ENCODE assay signal across 20 mouse cellular contexts in genomic region chr6:58629238-58629637, GRCm38 (mm10). TPM values are rescaled to one million over a fixed set of nuclear protein-coding genes. Genes with fewer than 3 reads are reported as not detected.
DNase-seq lines count a peak whose midpoint lies in the region; ATAC-seq and TF ChIP-seq lines count a peak whose summit lies in the region.
"Had no signal": no experiment of that assay in that cellular context is flagged by ENCODE, and none has a peak within 500 bp of the region (broad histone marks: within the 10 kb centered on the region; RNA-seq: fewer than 3 reads in every experiment).

No protein-coding gene starts in this region.

- no peaks in the 10 kb centered on the region for H3K79me2 ChIP-seq in liver, adult 2 months (ENCODE audit: control insufficient read depth, insufficient read depth, low read length)

- H3K27ac ChIP-seq in kidney, adult 2 months (ENCODE audit: insufficient read depth, low read depth, low read length): peak overlapping the region; percentile 22; the same call in 1 of the 2 replicates
- H3K27ac ChIP-seq in liver, adult 2 months (replicated peaks; ENCODE audit: insufficient read depth, low read depth, low read length): no peak overlapping the region
- no peak overlapping the region for H3K27ac ChIP-seq in liver, embryonic 11.5 days (ENCODE audit: low read depth, low read length)
- peak overlapping the region; percentile 41; the same call in 1 of the 2 replicates for H3K27ac ChIP-seq in liver, postnatal 0 days (ENCODE audit: low read depth)
- peak overlapping the region; percentile 29; the same call in 1 of the 2 replicates for H3K27ac ChIP-seq in small intestine, adult 2 months (ENCODE audit: insufficient read depth, low read depth, low read length)
- H3K27ac ChIP-seq: embryonic facial prominence, embryonic 10.5 days; embryonic facial prominence, embryonic 12.5 days; forebrain, embryonic 13.5 days; forebrain, embryonic 15.5 days had no signal

- DNase-seq in kidney, adult 2 months: peak; percentile 42
- DNase-seq in kidney, adult 18-20 months: no peak
- DNase-seq in liver, adult 2 months (ENCODE audit: extremely low read depth, low read depth, low spot score): peak; percentile 83
- no peak for DNase-seq in liver, embryonic 11.5 days (ENCODE audit: low spot score)
- no peak for DNase-seq in liver, postnatal 0 days
- DNase-seq in liver: no peak
- no peak for DNase-seq in cerebellum, adult 8-10 months
- DNase-seq: adrenal gland, adult 2 months; adrenal gland, postnatal 10 days; adrenal gland, postnatal 25 days; cerebellum, adult 11 months; cerebellum, adult 18-20 months; cerebellum, adult 9-10 months; cerebellum, postnatal 10 days; cerebellum, postnatal 25 days had no signal

- no peaks in the 10 kb centered on the region for H3K27me3 ChIP-seq in kidney, adult 2 months (replicated peaks; ENCODE audit: control insufficient read depth, insufficient read depth, low read length)
- no peaks in the 10 kb centered on the region for H3K27me3 ChIP-seq in liver, adult 2 months (ENCODE audit: control insufficient read depth, insufficient read depth, low read length)
- H3K27me3 ChIP-seq in liver, embryonic 11.5 days (replicated peaks; ENCODE audit: control insufficient read depth, insufficient read depth, low read length): no peaks in the 10 kb centered on the region
- no peaks in the 10 kb centered on the region for H3K27me3 ChIP-seq in liver, postnatal 0 days (ENCODE audit: insufficient read depth, low read length)
- no peaks in the 10 kb centered on the region for H3K27me3 ChIP-seq in small intestine, adult 2 months (ENCODE audit: control insufficient read depth, insufficient read depth, low read length)
- H3K27me3 ChIP-seq: embryonic facial prominence, embryonic 12.5 days; forebrain, embryonic 13.5 days; forebrain, embryonic 15.5 days had no signal

- no peak for TF ChIP-seq EP300 in liver, postnatal 0 days (IDR thresholded peaks at IDR 0.05; ENCODE audit: low read depth)

- ATAC-seq in liver, embryonic 11.5 days (replicated peaks; ENCODE audit: low FRiP score): no peak
- ATAC-seq in liver, postnatal 0 days: no peak
- ATAC-seq: forebrain, embryonic 13.5 days; forebrain, embryonic 15.5 days had no signal

- 68% methylated on average over 2 of the region's 2 CpGs for WGBS in kidney, adult 2 months
- 42% methylated on average over 2 of the region's 2 CpGs for WGBS in liver, adult 2 months
- WGBS in liver, embryonic 11.5 days: 68% methylated on average over 2 of the region's 2 CpGs
- WGBS in liver, postnatal 0 days (ENCODE audit: insufficient replicate concordance): 71% methylated on average over 2 of the region's 2 CpGs
- WGBS in small intestine, adult 2 months: 47% methylated on average over 2 of the region's 2 CpGs

- TF ChIP-seq POLR2A in kidney, adult 2 months (IDR thresholded peaks at IDR 0.05; ENCODE audit: low read depth, low read length): no peak
- no peak for TF ChIP-seq POLR2A in liver, adult 2 months (IDR thresholded peaks at IDR 0.05; ENCODE audit: extremely low read depth, insufficient read depth, low read length)
- TF ChIP-seq POLR2A in small intestine, adult 2 months (IDR thresholded peaks at IDR 0.05; ENCODE audit: low read depth, low read length): no peak

- H3K4me1 ChIP-seq in kidney, adult 2 months (ENCODE audit: control insufficient read depth, insufficient read depth, low read length): peaks cover 11% of the 10 kb centered on the region; the same call in 1 of the 2 replicates
- peaks cover 8% of the 10 kb centered on the region for H3K4me1 ChIP-seq in liver, adult 2 months (ENCODE audit: control insufficient read depth, insufficient read depth, low read length)
- peaks cover 5% of the 10 kb centered on the region for H3K4me1 ChIP-seq in liver, embryonic 11.5 days (replicated peaks; ENCODE audit: control insufficient read depth, insufficient read depth, low read length)
- peaks cover 26% of the 10 kb centered on the region for H3K4me1 ChIP-seq in liver, postnatal 0 days (ENCODE audit: insufficient read depth)
- H3K4me1 ChIP-seq in small intestine, adult 2 months (ENCODE audit: control insufficient read depth, insufficient read depth, insufficient read length, low read length): peaks cover 6% of the 10 kb centered on the region; the same call in 1 of the 2 replicates
- H3K4me1 ChIP-seq: embryonic facial prominence, embryonic 10.5 days; embryonic facial prominence, embryonic 12.5 days; forebrain, embryonic 13.5 days; forebrain, embryonic 15.5 days had no signal

- H3K4me3 ChIP-seq in kidney, adult 2 months (ENCODE audit: insufficient read depth, low read depth, low read length): no peak overlapping the region
- H3K4me3 ChIP-seq in liver, adult 2 months (ENCODE audit: insufficient read depth, low read depth, low read length): no peak overlapping the region
- no peak overlapping the region for H3K4me3 ChIP-seq in liver, embryonic 11.5 days (ENCODE audit: low read depth, low read length)
- H3K4me3 ChIP-seq in liver, postnatal 0 days (ENCODE audit: low read depth, low read length): no peak overlapping the region
- H3K4me3 ChIP-seq in small intestine, adult 2 months (ENCODE audit: low read depth, low read length): no peak overlapping the region
- H3K4me3 ChIP-seq: embryonic facial prominence, embryonic 10.5 days; embryonic facial prominence, embryonic 12.5 days; forebrain, embryonic 13.5 days; forebrain, embryonic 15.5 days had no signal

- H3K9me3 ChIP-seq in liver, embryonic 11.5 days (ENCODE audit: control insufficient read depth, low read length): no peaks in the 10 kb centered on the region
- no peaks in the 10 kb centered on the region for H3K9me3 ChIP-seq in liver, postnatal 0 days (ENCODE audit: low read length)
- H3K9me3 ChIP-seq: embryonic facial prominence, embryonic 10.5 days; embryonic facial prominence, embryonic 12.5 days; forebrain, embryonic 13.5 days; forebrain, embryonic 15.5 days had no signal

- no peak overlapping the region for H3K9ac ChIP-seq in liver, adult 2 months (ENCODE audit: low read depth, low read length)
- no peak overlapping the region for H3K9ac ChIP-seq in liver, embryonic 11.5 days (ENCODE audit: low read depth, low read length)
- no peak overlapping the region for H3K9ac ChIP-seq in liver, postnatal 0 days (replicated peaks)
- H3K9ac ChIP-seq: embryonic facial prominence, embryonic 12.5 days; forebrain, embryonic 13.5 days; forebrain, embryonic 15.5 days had no signal

- H3K36me3 ChIP-seq in kidney, adult 2 months (ENCODE audit: control insufficient read depth, insufficient read depth, low read length): no peaks in the 10 kb centered on the region
- H3K36me3 ChIP-seq in liver, adult 2 months (ENCODE audit: control insufficient read depth, insufficient read depth, low read length): no peaks in the 10 kb centered on the region
- H3K36me3 ChIP-seq in liver, embryonic 11.5 days (ENCODE audit: control insufficient read depth, insufficient read depth, low read length): no peaks in the 10 kb centered on the region
- no peaks in the 10 kb centered on the region for H3K36me3 ChIP-seq in liver, postnatal 0 days (replicated peaks; ENCODE audit: insufficient read depth, low read length)
- no peaks in the 10 kb centered on the region for H3K36me3 ChIP-seq in small intestine, adult 2 months (ENCODE audit: control insufficient read depth, insufficient read depth, low read length)
- H3K36me3 ChIP-seq: embryonic facial prominence, embryonic 10.5 days; embryonic facial prominence, embryonic 12.5 days; forebrain, embryonic 15.5 days had no signal

- no peak overlapping the region for H3K4me2 ChIP-seq in liver, embryonic 11.5 days
- H3K4me2 ChIP-seq in liver, postnatal 0 days (ENCODE audit: low read depth, low read length): no peak overlapping the region
- H3K4me2 ChIP-seq: embryonic facial prominence, embryonic 12.5 days; forebrain, embryonic 13.5 days; forebrain, embryonic 15.5 days had no signal

- no peak for TF ChIP-seq CTCF in kidney, adult 2 months (conservative IDR thresholded peaks at IDR 0.05; ENCODE audit: insufficient read depth, insufficient read length, low read depth, low read length)
- no peak for TF ChIP-seq CTCF in liver, adult 2 months (IDR thresholded peaks at IDR 0.05; ENCODE audit: low read depth, low read length)
- TF ChIP-seq CTCF in liver, postnatal 0 days (IDR thresholded peaks at IDR 0.05; ENCODE audit: low read depth): no peak
- TF ChIP-seq CTCF in small intestine, adult 2 months (IDR thresholded peaks at IDR 0.05; ENCODE audit: extremely low read depth, insufficient read length, insufficient replicate concordance, low read depth, low read length): no peak

RNA-seq across cellular contexts. Expression of gene Abcg2, which starts 44.9 kb away (rescaled TPM):
- 146 and 181 TPM in 2 replicates for polyA plus RNA-seq in kidney, adult 2 months (2012; rRNA removed)
- 42.9 and 74.3 TPM in 2 replicates for total RNA-seq in liver, adult 2 months (2014; rRNA removed)
- 14.3 and 14.4 TPM in 2 replicates for polyA plus RNA-seq in liver, adult 2 months (2012; rRNA removed)
- 135 and 153 TPM in 2 replicates for polyA plus RNA-seq in liver, embryonic 11.5 days (2014; fragmentation: Nextera tagmentation; extraction: Ambion mirVana)
- polyA plus RNA-seq in liver, postnatal 0 days (2015; fragmentation: Nextera tagmentation; extraction: Ambion mirVana): 78.9 and 90.1 TPM in 2 replicates
- polyA plus RNA-seq in small intestine, adult 2 months (2012; rRNA removed): 5.6 and 17.4 TPM in 2 replicates

Comparison
In these comparisons a context has a peak if more than half of its experiments do, and no peak if none do; other contexts are left out.
1. DNase-seq: peak in kidney, adult 2 months (single experiment) and liver, adult 2 months (single experiment); none in kidney, adult 18-20 months (single experiment), liver, embryonic 11.5 days (single experiment), liver, postnatal 0 days (single experiment), liver (single experiment) and cerebellum, adult 8-10 months (single experiment).
2. H3K27ac ChIP-seq: peak in kidney, adult 2 months (single experiment), liver, postnatal 0 days (single experiment) and small intestine, adult 2 months (single experiment); none in liver, adult 2 months (single experiment) and liver, embryonic 11.5 days (single experiment).